Mouse (Mus musculus) forebrain, embryonic 12.5 days (tissue): Measurements from ENCODE around the gene Fam53b. TPM values are rescaled to one million over a fixed set of nuclear protein-coding genes. Genes with fewer than 3 reads are reported as not detected.

Source experiments
- ATAC-seq: fragments of 200-750 bp; cut with Nextera tagmentation; 2 replicates; pipeline ENCODE4 v1.8.0; 2017; ENCODE audit warnings: moderate TSS enrichment; ENCODE audit not compliant: low FRiP score
- H3K27ac ChIP-seq: fragments of 300-500 bp; sonication (generic); 2 replicates; pipeline ENCODE4 v1.5.1; 2016; ENCODE audit warnings: mild to moderate bottlenecking
- H3K27me3 ChIP-seq: fragments of 300-500 bp; sonication (generic); 2 replicates; pipeline ENCODE4 v1.6.1; 2016; ENCODE audit warnings: mild to moderate bottlenecking
- H3K36me3 ChIP-seq: fragments of 300-500 bp; sonication (generic); replicated peaks from 2 replicates; pipeline ENCODE4 v1.6.1; 2016; ENCODE audit warnings: mild to moderate bottlenecking
- H3K4me1 ChIP-seq: fragments of 300-500 bp; sonication (generic); 2 replicates; pipeline ENCODE4 v1.6.1; 2016
- H3K4me2 ChIP-seq: fragments of 300-500 bp; sonication (generic); 2 replicates; pipeline ENCODE4 v1.6.1; 2016; ENCODE audit warnings: mild to moderate bottlenecking, moderate library complexity
- H3K4me3 ChIP-seq: fragments of 300-500 bp; sonication (generic); replicated peaks from 2 replicates; pipeline ENCODE4 v1.5.1; 2016; ENCODE audit warnings: mild to moderate bottlenecking
- H3K9ac ChIP-seq: fragments of 300-500 bp; sonication (generic); 2 replicates; pipeline ENCODE4 v1.6.1; 2016; ENCODE audit warnings: mild to moderate bottlenecking
- H3K9me3 ChIP-seq: fragments of 300-500 bp; sonication (generic); 2 replicates; pipeline ENCODE4 v1.6.1; 2016
- WGBS: fragments of 180-500 bp; shearing (Covaris S2); methylation state at CpG from one replicate; pipeline ENCODE4 v1.1.7; 2016; 5-methylcytosine and 5-hydroxymethylcytosine counted together
- polyA plus RNA-seq: library from polyadenylated mRNA; unstranded; fragments of >200 nt; fragmentation: Nextera tagmentation; extraction: Ambion mirVana; gene quantifications from 2 replicates; pipeline ENCODE4 v1.2.1, GENCODE M21; 2016

Gene Fam53b
- polyA plus RNA-seq, 1 experiment from 2014 or later, result 41.7 TPM

DNA sequence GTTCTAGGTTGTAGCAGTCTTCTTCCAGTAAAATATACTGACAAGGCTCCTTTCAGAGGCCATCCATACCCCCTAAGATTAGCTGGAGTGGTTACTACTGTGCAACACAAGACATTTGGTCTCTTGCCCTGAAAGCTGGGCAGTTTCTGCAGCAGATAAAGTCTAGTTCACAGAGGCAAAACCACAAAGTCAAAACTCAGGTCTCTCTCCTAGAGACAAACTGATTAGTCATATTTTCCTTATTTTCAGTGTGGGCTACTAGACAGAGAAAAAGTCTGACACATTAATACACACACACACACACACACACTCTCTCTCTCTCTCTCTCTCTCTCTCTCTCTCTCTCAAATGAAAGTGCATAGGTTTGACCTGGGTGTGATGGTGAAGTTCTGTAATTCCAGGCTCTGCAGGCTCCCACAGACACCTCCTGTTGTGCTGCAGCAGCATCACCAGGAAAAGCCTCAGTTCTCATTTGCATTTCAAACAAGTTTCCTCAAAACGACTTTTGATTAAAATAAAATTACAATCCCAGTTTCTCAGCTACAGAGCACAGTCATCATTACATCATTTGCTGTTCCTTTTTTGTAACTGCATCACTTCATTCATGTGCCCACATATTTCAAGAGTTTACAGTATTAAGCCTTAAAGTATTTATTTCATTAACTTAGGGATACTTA, 10.8 kb upstream of the Fam53b start:
- 22% methylated on average over 1 of the region's 1 CpGs for WGBS
- H3K9me3 ChIP-seq, result no peaks in the 10 kb centered on the region
- no peaks in the 10 kb centered on the region for H3K27me3 ChIP-seq
- peak overlapping the region; percentile 37 for H3K27ac ChIP-seq
- peaks cover 27% of the 10 kb centered on the region for H3K36me3 ChIP-seq
- H3K4me3 ChIP-seq, result no peak overlapping the region
- H3K4me2 ChIP-seq, result no peak overlapping the region
- no peak overlapping the region for H3K9ac ChIP-seq
- ATAC-seq, result no peak
- peaks cover 28% of the 10 kb centered on the region; the same call in 1 of the 2 replicates for H3K4me1 ChIP-seq

DNA sequence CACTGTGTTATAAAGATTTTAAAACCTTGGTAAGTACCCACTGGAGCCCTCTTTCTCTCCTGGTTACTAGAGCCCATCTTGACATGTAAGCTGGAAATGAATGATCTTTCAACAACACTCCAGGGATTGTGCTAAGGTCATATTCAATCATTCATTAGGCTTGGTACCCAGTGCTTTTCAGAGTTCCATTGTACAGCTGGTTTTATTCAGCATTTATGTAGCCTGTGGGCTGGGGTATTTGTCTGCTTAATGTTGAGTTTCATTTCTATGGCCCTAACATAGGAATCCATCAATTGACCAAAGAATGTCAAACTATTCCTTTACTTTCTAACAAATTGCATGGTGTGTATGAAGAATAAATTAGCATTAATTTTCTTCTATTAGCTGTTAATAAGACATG, 10.1 kb upstream of the Fam53b start:
- peaks cover 27% of the 10 kb centered on the region for H3K36me3 ChIP-seq
- no peak overlapping the region for H3K27ac ChIP-seq
- H3K4me2 ChIP-seq, result no peak overlapping the region
- no peak overlapping the region for H3K9ac ChIP-seq
- H3K4me1 ChIP-seq, result peaks cover 28% of the 10 kb centered on the region; the same call in 1 of the 2 replicates
- no peaks in the 10 kb centered on the region for H3K9me3 ChIP-seq
- H3K27me3 ChIP-seq, result no peaks in the 10 kb centered on the region
- no peak overlapping the region for H3K4me3 ChIP-seq
- no peak for ATAC-seq

GRCm38 (mm10) chr7:132820692-132821091, 7.0 kb upstream of the Fam53b start:
- no peaks in the 10 kb centered on the region for H3K27me3 ChIP-seq
- WGBS, result 39% methylated on average over 3 of the region's 3 CpGs
- no peak overlapping the region for H3K4me2 ChIP-seq
- no peak overlapping the region for H3K9ac ChIP-seq
- H3K36me3 ChIP-seq, result peaks cover 12% of the 10 kb centered on the region; the same call in 1 of the 2 replicates
- no peak overlapping the region for H3K4me3 ChIP-seq
- peak; percentile 33; the same call in 1 of the 2 replicates for ATAC-seq
- peak overlapping the region; percentile 46; the same call in 1 of the 2 replicates for H3K27ac ChIP-seq
- H3K4me1 ChIP-seq, result peaks cover 38% of the 10 kb centered on the region
- no peaks in the 10 kb centered on the region for H3K9me3 ChIP-seq

DNA sequence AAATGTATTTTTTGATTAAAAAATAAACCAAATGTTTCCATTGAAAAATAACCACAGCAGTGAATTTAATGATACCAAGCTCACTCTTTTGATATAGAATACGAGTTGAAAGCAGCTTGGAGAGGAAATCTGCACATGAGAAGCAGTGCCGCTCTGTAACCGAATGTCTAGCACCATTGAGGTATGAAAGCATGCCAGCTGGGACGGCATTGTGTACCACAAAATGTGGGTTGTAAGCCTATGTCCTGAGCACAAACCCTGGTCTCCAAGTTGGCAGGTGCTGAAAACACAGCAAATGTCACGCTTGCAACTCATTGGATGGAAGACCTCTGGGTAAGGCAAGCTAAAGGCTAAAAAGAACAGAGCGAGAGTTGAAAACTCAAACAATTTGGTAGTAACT, 3.4 kb upstream of the Fam53b start:
- H3K4me3 ChIP-seq, result no peak overlapping the region
- no peak overlapping the region for H3K9ac ChIP-seq
- H3K9me3 ChIP-seq, result no peaks in the 10 kb centered on the region
- 63% methylated on average over 6 of the region's 6 CpGs for WGBS
- H3K27me3 ChIP-seq, result no peaks in the 10 kb centered on the region
- peaks cover 39% of the 10 kb centered on the region for H3K4me1 ChIP-seq
- no peak overlapping the region for H3K27ac ChIP-seq
- ATAC-seq, result no peak
- no peak overlapping the region for H3K4me2 ChIP-seq
- 0 out of 2 replicates have a peak, but pooled peaks cover 3% of the 10 kb centered on the region for H3K36me3 ChIP-seq

DNA sequence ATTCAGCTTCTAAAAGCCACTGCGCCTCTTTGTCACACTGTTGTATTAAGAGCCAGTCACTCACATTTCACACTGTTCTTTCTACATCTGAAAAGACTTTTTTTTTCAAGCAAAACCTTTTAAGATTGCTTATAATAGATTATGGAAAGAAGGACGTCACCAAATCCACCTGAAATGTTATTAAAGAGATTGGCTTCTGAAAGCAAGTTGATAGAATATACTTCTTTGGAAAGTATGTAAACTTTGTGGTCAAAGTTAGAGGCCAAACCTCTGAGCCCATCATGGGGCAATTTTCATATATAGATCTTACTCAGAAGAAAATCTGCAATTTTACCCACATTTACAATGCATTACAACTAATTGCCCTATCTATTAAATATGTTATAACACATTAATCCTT, 2.8 kb upstream of the Fam53b start:
- WGBS, result 36% methylated on average over 2 of the region's 2 CpGs
- Histone ChIP-seq H3K4me2 (no peak overlapping the region), H3K36me3 (0 out of 2 replicates have a peak, but pooled peaks cover 2% of the 10 kb centered on the region), H3K9ac (no peak overlapping the region), H3K27ac (0 out of 2 replicates have a peak overlapping the region, but pooled peaks have one; percentile 2), H3K27me3 (no peaks in the 10 kb centered on the region), H3K9me3 (no peaks in the 10 kb centered on the region), H3K4me3 (no peak overlapping the region), H3K4me1 (peaks cover 45% of the 10 kb centered on the region)
- no peak for ATAC-seq

GRCm38 (mm10) chr7:132815081-132815480, 1.4 kb upstream of the Fam53b start:
- Histone ChIP-seq H3K9me3 (no peaks in the 10 kb centered on the region), H3K27me3 (no peaks in the 10 kb centered on the region), H3K4me3 (no peak overlapping the region), H3K36me3 (no peaks in the 10 kb centered on the region), H3K4me2 (no peak overlapping the region), H3K27ac (no peak overlapping the region), H3K4me1 (peaks cover 53% of the 10 kb centered on the region), H3K9ac (no peak overlapping the region)
- no peak for ATAC-seq
- 79% methylated on average over 5 of the region's 5 CpGs for WGBS

GRCm38 (mm10) chr7:132814089-132814450, 384 bp upstream of the Fam53b start:
- H3K4me1 ChIP-seq, result peaks cover 63% of the 10 kb centered on the region
- no peak for ATAC-seq
- H3K9me3 ChIP-seq, result no peaks in the 10 kb centered on the region
- peak overlapping the region; percentile 87 for H3K9ac ChIP-seq
- H3K27ac ChIP-seq, result peak overlapping the region; percentile 94
- WGBS, result 2% methylated on average over 7 of the region's 7 CpGs
- H3K36me3 ChIP-seq, result no peaks in the 10 kb centered on the region
- H3K4me2 ChIP-seq, result peak overlapping the region; percentile 81
- H3K4me3 ChIP-seq, result peak overlapping the region; percentile 79
- H3K27me3 ChIP-seq, result no peaks in the 10 kb centered on the region

DNA sequence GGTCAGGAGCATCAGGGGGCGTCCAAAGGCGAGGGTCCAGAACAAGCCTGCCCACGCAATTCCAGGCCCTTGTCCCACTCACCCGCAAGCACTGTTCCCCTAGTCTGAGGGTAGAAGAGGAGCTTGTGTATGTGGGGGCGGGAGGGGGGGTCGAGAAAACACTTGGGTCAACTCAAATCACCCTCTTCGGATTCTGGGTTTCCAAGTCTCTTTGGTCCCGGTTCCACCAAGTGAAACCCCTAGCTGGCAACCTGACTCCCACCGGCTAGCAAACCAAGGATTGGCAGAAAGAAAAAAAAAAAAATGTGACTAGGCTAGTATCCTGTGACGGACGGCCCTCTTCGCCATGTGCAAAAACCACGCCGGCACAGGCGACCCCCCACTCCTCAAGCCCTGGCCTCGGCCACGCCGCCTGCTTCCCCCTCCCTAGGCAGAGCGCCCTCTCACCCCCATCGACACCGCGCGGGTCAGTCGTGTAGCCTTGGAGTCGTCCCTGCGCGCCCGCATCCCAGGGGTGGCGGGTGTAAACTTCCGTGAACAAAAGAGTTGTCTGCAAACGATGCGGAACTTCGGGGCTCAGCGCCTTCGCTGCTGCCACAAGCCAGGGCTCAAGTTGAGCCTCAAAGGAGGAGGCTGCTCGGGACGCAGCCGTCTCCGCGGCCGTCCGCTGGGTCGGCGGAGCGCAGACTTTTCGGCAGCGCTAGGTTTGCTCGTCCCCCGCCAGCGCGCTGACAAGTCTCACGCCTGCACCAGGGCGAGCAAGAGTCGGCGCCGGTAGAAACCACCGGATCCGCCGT, 869 bp downstream of the Fam53b start:
- H3K4me1 ChIP-seq, result peaks cover 75% of the 10 kb centered on the region
- peak overlapping the region; percentile 81 for H3K4me2 ChIP-seq
- H3K9ac ChIP-seq, result peak overlapping the region; percentile 87
- WGBS, result under 1% methylated on average over 56 of the region's 59 CpGs
- peak overlapping the region; percentile 79 for H3K4me3 ChIP-seq
- H3K9me3 ChIP-seq, result no peaks in the 10 kb centered on the region
- no peaks in the 10 kb centered on the region for H3K27me3 ChIP-seq
- peak; percentile 56 for ATAC-seq
- peak overlapping the region; percentile 94 for H3K27ac ChIP-seq
- no peaks in the 10 kb centered on the region for H3K36me3 ChIP-seq

GRCm38 (mm10) chr7:132811716-132812618, 1.7 kb downstream of the Fam53b start:
- H3K36me3 ChIP-seq, result no peaks in the 10 kb centered on the region

GRCm38 (mm10) chr7:132810879-132811278, 2.8 kb downstream of the Fam53b start:
- peak overlapping the region; percentile 90 for H3K27ac ChIP-seq
- peak overlapping the region; percentile 79 for H3K4me3 ChIP-seq
- WGBS, result 17% methylated on average over 1 of the region's 1 CpGs
- H3K9ac ChIP-seq, result peak overlapping the region; percentile 87; the same call in 1 of the 2 replicates
- H3K4me2 ChIP-seq, result peak overlapping the region; percentile 81
- peak; percentile 24; the same call in 1 of the 2 replicates for ATAC-seq
- H3K27me3 ChIP-seq, result no peaks in the 10 kb centered on the region
- no peaks in the 10 kb centered on the region for H3K36me3 ChIP-seq
- H3K4me1 ChIP-seq, result peaks cover 87% of the 10 kb centered on the region
- H3K9me3 ChIP-seq, result no peaks in the 10 kb centered on the region

More at GRCm38 (mm10) chr7:132811716-132812618, 1.7 kb downstream of the Fam53b start:
- Histone ChIP-seq H3K9ac (peak overlapping the region; percentile 87), H3K4me1 (peaks cover 81% of the 10 kb centered on the region), H3K9me3 (no peaks in the 10 kb centered on the region), H3K27ac (peak overlapping the region; percentile 94), H3K4me3 (peak overlapping the region; percentile 79), H3K27me3 (no peaks in the 10 kb centered on the region), H3K4me2 (peak overlapping the region; percentile 81)
- ATAC-seq, result no peak
- 10% methylated on average over 23 of the region's 23 CpGs for WGBS

DNA sequence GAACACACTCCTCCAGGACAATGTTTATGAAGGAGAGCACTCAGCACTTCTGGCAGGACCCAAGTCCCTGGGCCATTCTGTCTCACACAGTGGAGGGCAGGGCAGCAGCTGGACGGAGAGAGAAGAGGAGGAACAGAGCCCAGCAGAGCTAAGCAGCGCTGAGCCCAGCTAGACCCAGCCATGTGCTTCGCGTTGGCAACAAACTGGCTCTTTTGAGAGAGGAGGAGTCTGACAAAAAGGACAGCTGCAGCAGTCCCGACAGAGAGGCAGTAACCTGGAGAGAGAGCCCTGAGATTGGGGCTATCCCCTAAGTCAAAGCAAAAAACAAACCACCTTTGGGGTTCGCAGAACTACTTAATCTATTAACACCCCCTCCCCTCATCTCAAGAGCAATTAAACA, 3.3 kb downstream of the Fam53b start:
- 12% methylated on average over 6 of the region's 6 CpGs for WGBS
- Histone ChIP-seq H3K4me2 (peak overlapping the region; percentile 81), H3K27ac (peak overlapping the region; percentile 90), H3K9me3 (no peaks in the 10 kb centered on the region), H3K9ac (0 out of 2 replicates have a peak overlapping the region, but pooled peaks have one; percentile 17), H3K4me3 (peak overlapping the region; percentile 79), H3K36me3 (no peaks in the 10 kb centered on the region), H3K27me3 (no peaks in the 10 kb centered on the region), H3K4me1 (peaks cover 87% of the 10 kb centered on the region)
- ATAC-seq, result no peak
